Mouse (Mus musculus): Measurements from ENCODE around the gene Mical3.

The Mical3 gene

DNA sequence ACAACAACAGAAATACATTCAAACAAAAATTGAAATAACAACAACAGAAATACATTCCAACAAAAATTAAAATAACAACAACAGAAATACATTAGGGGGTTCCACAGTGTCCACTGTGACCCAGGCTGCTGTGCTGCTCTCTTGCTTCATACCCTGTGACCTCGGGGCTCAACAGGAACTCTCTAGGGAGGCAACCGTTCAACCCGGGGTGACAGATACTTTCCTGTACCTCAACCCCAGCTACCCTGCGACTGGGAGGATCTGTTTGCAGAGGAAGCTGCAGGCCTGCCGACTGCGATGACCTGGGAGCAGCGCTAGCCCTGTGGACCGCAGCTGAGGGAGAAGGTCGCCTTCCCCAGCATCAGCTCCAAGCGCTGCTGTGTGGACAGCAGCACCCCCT, 14.4 kb downstream of the Mical3 start:
- in situ Hi-C loops (cut with MboI; ENCODE audit: low sequenced_read_pairs) = no loop called here

DNA sequence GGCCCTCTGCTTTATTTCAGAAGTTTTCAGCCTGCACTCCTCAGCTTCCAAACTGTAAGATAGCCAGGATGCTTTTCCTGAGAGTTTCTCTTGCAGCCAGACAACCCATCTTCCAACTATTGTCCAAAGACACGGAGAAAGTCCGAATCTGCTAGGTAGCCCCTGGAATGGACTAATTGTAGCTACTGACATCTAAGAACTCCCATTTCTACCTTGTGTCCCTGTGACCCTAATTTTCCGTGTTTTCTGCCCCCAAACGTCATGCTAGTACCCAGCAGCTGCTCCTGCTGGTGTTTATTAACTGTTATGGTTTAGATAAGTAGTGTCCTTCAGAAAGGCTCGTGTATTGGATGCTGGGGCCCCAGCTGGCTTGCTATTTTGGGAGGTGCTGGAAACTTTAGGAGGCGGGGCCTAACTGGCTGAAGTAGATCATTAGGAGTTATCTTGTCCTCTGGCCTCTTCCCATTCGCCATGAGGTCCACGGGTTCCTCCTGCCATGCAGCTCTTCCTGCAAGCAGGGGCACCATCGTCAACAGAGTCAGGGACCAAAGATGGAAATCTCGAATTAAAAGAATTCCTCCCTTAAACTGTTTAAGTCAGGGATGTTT, 19.2 kb downstream of the Mical3 start:
- in situ Hi-C loops (cut with MboI; ENCODE audit: low sequenced_read_pairs) = no loop called here

DNA sequence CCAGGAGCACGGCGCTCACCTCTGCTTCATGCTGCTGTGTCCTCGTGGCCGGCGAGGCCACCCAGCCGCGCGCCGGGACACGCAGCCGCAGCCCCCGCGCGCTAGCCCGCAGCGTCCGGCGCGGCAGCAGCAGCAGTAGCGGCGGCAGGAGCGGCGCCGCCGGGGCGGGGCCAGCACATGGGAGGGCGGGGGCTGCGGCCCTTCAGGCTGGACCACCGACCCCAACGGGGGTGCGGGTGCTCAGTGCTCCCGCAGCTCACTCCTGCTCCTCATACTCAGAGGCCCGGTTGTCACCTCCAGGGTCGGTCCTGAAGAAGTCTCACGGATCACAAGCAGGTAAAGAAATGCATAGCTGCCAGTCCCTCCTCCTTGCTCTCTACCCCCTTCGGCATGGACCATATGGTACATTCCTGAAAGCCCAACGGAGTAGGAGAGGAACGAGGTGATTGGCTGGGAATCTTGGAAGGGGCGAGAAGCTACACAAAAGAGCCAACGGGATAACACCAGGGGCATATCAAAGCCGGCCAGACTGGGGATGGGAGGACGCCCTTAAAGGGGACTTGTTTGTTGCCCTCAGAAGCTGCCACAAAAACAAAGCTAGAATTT, 20.7 kb downstream of the Mical3 start:
- in situ Hi-C loops (cut with MboI; ENCODE audit: low sequenced_read_pairs) = no loop called here

DNA sequence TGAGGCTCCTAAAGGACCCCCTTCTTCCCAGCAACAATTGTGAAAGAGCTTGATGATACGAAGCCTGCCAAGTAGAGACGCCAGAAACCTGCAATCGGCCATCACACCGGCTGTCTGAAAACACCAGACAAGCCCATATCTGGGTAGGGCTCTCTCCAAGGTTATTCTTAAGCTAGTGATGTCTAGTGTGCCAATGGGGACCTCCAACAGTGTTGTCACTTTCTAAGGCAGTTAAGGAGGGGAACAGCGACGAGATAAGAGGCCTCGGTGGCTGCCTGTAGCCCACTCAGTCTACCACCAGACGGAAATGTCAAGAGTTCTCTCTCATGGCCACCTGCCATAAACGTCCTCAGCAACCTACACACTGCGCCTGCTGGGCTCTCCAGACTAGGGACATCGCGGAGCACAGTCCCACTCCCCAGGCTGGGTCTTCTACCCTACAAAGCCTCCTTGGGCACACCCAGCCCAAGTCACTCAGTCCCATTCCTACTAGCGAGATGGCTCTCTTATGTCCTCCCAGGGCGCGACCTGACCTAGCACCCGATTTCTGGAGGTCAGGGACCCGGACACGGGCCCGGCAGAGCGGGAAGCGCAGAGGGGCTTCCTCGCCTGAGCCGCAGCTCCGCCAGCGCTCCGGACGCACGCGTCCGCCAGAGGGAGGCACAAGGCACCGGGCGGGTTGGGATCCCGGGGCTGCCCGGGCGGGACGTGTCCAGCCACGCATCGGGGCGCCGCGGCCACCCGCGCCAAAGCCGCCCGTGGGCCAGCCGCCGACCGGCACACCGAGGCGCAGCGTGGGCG, 21.4 kb downstream of the Mical3 start:
- in situ Hi-C loops (cut with MboI; ENCODE audit: low sequenced_read_pairs) = no loop called here

DNA sequence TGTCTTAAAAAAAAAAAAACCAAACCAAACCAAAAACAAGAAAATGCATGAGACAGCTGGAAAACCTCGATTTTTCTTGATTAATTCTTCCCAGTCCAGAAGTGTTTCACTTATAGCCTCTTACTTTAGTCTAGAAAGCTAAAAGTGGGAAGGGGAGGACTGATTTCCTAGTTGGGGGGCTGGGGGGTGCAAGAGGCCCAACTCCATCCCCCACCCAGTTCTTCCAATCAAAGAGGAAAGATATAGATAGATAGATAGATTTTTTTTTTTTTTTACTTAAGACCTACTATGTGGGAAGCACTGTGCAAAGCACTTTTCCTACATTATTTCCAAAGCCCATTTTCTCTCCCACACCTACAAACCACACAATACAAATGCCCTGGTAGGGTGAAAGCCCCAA, 22.7 kb downstream of the Mical3 start:
- in situ Hi-C loops (cut with MboI; ENCODE audit: low sequenced_read_pairs) = no loop called here

DNA sequence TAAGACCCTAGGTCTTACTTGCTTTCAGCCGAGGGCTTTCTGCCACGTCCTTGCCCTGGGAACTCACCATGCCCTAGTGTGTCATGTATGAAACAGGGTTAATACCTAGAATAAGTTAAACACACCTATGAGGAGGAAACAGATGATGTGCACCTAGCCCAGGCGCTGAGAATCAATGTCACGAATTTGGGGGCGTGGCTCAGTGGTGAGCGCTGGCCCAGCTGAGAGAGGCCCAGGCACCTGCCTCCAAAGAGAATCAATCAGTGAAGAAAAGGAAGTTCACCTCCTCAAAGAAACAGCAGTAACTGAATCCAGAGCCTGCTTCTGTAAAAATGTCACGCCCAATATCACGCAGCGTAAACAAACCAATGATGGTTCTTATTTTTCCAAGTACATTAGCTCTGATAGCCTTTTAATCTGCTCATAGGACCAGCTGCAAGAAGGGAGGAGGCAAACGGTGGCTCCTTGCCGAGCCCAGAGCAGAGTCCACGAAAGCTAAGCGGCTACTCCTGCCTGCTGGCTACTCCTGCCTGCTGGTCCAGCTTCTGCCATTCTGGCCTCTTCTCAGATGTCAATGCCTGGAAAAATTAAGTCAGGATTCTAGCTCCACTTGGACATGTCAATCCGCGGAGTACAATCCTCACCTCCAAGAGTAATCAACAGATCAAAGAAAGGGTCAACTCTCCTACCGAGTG, 23.9 kb downstream of the Mical3 start:
- in situ Hi-C loops (cut with MboI; ENCODE audit: low sequenced_read_pairs) = no loop called here

DNA sequence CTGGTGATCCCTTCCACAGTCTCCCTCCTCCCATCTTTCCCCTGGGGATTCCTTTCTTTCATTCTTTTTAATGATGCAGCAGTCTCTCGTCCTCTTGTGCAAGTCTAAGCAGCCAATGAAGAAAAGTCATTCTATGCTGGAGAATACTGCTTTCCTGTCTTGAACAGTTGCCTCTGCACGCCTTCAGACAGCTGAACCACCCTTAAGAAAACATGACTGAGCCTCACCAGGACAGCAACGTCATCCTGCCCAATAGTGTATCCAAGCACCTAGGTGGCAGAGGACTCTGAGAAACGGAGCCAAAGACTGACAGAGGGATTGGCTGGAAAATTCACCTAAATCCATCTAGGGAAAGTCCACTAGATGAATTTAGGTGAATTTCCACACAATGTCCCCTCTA, 25.1 kb downstream of the Mical3 start:
- in situ Hi-C loops (cut with MboI; ENCODE audit: low sequenced_read_pairs) = no loop called here

DNA sequence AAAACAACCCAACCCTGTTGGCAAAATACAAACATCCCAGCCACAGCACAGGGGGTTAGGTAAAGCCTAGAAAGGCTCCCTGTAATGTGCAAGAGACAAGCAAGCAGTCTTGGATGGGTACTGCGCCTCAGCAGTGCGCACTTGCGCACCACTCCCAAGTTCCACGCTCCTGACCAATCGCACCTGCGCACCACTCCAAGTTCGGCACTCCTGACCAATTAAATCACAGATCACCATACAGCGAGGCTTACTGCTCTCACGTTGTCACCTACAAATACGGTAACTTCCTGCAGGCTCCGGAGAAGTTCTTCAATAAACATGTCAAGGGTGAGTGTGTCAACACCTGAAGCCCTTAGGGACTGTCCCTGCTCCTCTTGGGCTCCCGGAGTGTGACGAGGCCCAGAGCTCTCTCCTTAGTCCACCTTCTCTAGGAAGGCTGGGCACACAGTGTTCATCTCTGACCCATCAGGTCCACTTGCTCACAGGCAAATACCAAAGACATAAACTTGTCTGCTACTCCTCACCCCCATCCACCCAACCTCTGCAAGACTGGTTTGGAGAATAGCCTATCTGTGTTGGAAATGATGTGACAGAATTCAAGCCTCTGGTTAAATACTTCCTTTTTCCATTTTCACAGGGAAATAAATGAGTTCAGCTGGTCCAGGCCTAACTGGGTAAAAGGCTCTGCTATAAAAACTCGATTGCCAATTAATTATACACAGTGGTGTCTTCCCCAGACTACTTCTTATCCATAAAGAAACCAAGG, 27.2 kb downstream of the Mical3 start:
- in situ Hi-C loops (cut with MboI; ENCODE audit: low sequenced_read_pairs) = no loop called here

DNA sequence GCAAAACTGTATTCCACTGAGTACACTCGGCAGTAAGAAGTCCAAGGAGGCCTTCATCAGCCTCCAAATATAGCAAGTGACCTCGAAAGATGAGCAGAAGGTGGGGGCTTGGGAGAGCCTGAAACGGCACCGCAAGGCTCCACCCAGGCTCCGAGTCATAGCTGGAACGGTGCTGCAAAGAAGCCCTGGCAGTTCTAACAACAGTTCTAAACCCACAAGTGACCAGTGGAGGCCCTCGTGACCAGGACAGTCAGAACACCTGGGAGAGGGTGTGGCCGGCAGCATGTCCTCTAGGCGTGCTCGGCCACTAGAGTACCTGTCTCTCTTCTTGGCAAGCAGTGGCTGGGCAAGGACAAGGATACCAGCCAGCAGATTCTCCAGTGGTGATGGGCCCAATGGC, 27.9 kb downstream of the Mical3 start:
- in situ Hi-C loops (cut with MboI; ENCODE audit: low sequenced_read_pairs) = no loop called here

DNA sequence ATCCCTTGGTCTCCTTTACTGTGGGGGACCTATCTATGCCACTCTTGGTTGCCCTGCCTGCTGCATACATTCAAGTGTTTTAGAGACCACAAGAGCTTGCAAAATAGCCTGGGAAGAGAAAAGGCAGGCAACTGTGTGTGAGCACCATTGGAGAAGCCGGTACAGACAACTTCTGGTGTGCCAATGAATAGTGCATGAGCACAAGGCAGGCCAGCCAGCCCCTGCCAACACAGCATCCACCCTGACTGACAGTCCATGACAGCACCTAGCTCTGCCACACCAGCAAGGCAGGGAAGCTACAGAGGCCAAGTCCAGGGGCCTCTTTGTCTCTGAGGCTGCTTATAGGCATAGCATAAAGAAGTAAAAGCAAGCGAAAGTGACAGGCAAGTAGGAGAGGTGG, 28.7 kb downstream of the Mical3 start:
- in situ Hi-C loops (cut with MboI; ENCODE audit: low sequenced_read_pairs) = no loop called here

DNA sequence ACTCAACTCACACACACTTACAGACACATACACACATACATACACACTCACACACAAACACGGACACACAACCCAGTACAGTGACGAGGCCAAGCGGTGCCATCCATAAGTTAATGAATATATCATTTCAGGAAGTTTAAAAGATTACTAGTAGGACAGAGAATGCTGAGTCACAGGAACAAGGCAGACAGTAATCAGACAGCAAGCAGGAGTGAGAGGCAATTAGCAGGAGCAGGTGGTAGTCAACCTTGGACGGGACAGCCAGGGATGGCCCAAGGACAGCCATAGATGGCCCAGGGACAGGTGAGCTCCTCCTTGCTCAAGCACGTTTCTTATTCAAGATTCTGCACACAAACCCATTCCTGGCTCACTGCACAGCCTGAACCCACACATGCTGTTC, 29.6 kb downstream of the Mical3 start:
- in situ Hi-C loops (cut with MboI; ENCODE audit: low sequenced_read_pairs) = no loop called here

DNA sequence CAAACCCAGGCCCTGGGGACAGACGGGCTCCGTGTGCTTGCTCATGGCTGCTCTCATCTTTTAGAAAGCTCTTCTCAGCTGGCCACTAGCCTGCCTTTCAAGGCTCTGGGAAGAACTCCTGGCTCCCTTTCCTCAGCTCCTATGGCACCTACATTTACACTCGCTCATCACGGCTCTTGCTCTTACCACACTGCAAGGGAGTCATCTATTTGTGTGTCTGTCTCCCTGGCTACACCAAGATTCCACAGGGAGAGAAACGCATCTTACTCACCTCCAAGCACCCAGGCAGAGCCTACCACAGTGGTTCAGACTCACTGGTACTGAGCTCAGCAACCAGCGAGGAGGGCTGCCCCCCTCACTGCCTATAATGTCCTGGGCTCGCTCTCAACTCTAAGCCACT, 31.0 kb downstream of the Mical3 start:
- in situ Hi-C loops (cut with MboI; ENCODE audit: low sequenced_read_pairs) = no loop called here

DNA sequence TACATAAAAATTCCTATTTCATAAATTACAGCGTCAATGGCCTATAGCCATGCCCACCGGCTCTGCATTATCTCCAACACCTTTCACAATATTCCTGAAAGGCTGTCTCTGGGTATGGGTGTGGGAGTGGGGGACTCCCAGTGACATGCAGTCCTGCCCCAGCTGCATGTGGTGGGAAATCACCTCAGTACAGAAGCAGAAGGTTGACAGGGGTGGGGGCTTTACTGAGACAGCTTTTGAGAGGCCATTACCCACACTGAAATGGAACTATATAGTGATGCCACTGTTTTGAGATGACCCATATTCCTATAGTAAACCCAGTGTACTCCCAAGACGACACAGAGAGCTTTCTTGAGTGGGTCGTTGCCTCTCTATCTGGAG, 31.6 kb downstream of the Mical3 start:
- in situ Hi-C loops (cut with MboI; ENCODE audit: low sequenced_read_pairs) = no loop called here

DNA sequence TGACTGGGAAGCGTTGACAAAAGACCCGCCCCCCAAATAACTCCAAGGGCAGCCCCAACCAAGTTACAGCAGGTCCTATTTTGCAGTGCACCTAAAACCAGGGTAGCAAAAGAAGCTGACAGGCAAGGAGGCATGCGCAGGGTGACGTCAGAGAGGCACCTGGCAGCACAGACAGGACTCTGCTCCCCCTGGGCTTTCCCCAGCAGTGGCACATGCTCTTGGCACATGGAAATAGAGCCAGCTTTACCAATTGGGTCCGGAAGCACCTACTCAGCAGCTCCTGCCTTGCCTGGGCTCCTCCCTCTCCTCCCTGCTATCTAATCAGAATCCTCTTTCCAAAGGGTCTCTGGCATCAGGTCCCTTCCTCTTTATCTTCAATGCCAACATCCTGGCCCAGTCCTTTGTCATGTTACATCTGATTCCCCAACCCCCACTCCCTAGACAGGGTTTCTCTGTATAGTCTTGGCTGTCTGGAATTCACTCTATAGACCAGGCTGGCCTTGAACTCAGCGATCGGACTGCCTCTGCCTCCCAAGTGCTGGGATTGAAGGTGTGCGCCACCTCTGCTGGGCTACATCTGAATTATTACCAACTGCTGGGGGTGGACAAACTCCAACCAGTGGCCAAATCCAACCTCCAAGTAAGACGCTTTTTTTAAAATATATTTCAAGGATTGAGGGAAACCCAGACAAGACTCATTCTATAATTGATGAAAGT, 32.1 kb downstream of the Mical3 start:
- in situ Hi-C loops (cut with MboI; ENCODE audit: low sequenced_read_pairs) = no loop called here

DNA sequence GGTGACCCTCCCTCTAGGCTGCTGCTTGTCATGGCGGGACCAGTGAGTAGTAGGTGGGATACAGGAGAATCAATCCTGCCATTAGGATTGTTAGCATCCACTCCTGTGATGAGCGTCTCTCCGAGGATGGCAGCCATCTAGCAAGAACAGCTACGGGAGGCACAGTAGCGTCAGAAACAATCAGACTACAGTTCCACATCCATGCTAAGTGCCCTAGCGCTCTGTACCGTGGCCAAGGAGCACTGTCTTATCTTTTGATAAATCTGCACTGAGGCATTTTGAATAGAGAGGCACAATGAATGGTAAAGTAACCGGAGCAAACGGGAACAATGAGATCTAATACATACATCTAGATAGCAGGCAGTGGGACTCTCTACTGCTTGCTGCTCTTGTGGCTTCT, 32.7 kb downstream of the Mical3 start:
- in situ Hi-C loops (cut with MboI; ENCODE audit: low sequenced_read_pairs) = no loop called here

DNA sequence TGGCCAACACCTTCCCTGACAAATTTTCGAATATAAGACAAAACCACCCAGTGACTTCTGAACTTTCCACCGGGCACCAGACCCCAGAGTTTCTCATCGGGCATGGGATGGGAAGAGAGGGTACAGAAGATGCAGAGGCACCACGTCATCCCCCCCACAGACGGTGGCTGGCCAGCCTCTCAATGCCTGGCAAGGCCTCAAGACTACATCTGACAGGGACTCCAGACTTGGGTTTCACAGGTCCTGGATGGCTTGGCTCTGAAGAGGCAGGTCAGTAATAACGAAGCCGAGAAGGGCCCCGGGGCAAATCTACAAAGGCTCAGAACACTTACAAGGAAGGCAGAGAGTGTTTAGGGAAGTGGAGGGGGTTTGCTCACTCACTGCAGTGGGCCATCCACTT, 33.9 kb downstream of the Mical3 start:
- in situ Hi-C loops (cut with MboI; ENCODE audit: low sequenced_read_pairs) = no loop called here

DNA sequence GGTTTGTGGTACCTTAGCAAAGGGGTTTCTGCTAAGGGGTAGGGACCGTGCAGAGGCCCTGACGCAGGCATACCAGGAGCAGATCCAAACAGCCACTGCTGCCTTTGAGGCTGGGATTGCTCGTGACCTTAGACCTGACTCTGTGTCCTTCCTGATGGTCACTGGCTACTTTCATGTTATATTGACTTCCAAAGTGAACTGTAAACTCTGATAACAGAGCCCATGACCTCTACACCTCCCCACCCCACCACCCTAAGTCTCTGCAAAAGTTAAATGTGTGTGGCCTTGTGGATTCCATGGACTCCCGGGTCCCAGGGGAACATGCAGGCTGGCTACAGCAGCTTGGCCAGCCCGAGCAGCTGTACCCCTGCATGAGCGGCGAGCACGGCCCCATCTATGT, 34.4 kb downstream of the Mical3 start:
- in situ Hi-C loops (cut with MboI; ENCODE audit: low sequenced_read_pairs) = no loop called here

DNA sequence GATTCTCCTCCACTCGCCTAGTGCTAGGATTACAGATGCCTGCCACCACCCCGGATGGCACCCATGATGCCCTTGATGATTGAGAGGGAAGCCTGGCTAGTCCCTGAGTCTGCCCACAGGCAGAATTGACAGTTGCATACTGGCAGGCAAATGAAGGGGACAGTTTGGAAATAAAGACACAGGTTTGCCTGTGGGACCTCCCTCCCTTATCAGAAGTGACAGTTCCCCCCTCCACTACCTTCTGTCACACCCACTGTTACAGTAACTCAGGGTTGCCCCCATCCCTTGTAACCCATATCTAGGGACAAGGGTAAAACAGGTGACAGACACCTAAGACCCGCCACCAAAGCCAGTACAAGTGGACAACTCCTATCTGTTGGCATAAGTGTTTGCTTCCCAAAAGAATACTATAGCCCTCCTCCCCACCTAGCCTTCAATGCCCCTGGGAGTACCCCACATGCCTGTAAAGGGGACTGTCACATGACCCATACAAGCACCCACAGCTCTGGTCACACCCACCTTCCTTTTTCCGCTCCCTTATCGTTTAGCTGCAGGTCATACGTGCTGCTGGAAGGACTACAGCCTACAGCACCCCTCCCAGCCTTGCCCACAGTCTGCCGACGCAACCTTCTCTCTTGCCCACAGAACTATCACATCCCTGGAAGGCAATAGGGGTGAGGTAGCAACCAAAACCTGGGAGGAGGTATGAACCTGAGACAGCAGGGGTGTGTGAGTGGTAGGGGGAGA, 37.0 kb downstream of the Mical3 start:
- in situ Hi-C loops (cut with MboI; ENCODE audit: low sequenced_read_pairs) = no loop called here

DNA sequence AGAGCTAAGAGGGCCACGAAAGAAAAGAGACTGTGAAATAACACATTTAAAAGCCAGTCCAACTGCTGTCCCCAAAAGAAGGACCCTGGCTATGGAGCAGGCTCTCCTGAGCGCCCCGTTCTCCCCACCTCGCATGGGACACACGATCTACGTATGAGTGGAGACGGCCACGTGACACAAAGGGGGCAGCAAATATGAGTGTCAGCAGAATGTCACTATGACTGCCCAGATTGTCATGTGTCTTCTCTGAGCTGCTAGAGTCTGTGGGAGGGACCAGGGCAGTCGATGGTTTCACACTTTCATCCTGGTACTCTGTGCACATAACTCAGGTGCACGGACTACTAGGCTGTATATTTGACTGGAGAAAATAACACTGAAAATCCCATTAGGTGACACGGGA, 40.0 kb downstream of the Mical3 start:
- in situ Hi-C loops (cut with MboI; ENCODE audit: low sequenced_read_pairs) = no loop called here
